Mouse (Mus musculus) G1E (cell line): ENCODE data around the gene Arpin.

Experiments used
- CTCF ChIP-seq: IDR thresholded peaks from 2 replicates; pipeline ENCODE4 v1.5.1; 2012; ENCODE audit warnings: low read depth, low read length, inconsistent platforms, mixed read lengths
- GATA1 ChIP-seq: IDR thresholded peaks from 2 replicates; pipeline ENCODE4 v1.6.1; 2012; ENCODE audit warnings: borderline replicate concordance, low read length, inconsistent platforms, mixed read lengths

GRCm38 (mm10) chr7:79914556-79914955 lies 20.6 kb downstream of the Arpin start:
- TF ChIP-seq CTCF (no peak), GATA1 (no peak)
